Mouse (Mus musculus) ZHBTc4 (cell line): ENCODE measurements around the gene Napepld.
"Not testable (repeated sequence)": the region's sequence is repeated elsewhere in the genome, so short reads cannot be mapped to it uniquely, and the experiment has no call there.

Experiments used
- DNase-seq: peaks from one replicate; pipeline ENCODE4 v3.0.0-alpha.2; 2011; ENCODE audit warnings: low read depth, low spot score

The Napepld gene

DNA sequence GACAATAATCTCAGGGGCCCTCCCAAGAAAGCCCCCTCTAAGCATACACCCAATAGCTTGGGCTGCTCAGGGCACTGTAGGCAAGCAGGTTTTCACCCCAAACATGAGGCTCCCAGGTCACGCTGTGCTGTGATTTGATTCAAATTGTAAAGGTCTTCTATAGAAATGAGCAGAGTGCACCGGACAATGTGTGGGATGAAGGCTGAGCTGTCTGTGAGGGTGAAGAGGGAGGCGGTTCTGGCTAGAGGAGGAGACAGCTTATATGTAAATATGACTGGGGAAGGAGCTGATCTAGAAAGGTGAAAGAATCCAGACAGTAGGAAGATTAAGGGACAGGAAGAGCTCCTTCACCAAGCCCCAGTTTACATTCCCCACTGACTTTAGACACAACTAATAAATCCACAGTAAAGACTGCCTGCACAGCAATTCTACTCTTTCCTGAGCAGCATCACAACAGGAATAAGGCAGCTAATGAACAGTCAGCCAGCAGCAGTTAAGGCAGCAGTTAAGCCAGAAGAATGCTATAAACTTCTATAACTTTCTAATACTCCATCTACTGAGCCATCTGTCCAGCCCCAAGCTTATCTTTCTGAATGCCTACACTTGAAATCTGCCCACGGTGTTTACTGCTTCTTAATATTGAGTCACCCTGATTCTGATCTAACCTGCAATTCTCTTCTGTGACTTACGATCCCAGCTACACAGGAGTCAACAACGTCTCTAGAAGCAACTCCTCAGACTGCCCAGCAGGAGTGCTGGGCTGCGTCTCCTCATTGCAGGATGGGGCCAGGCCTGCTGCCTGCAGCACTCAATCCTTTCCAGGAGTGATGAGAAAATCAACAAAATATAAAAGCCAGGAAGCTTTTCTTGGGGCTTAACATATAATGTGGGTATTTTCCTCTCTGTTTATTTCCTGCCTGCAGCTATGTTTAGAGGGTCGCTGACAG, 33.7 kb downstream of the Napepld start:
- DNase-seq = peak; percentile 50

DNA sequence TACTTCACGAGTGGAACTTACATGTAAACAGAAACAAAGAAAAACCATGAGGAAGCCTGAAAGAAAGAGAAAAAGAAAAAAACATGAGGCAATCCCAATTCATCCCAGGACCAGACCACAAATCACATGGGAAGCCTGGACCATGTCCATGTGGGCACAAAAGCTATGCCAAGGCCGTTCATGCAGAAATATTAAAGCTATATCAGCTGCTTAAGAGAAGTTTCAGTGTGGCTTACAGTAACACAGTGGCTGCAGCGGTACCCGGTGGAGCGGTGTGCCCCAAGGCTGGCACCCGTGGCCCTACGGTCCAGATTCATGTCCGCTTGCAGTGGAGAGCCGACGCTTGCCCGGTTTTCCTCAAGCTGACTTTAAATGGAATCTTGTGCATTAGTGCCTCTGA, 38.1 kb downstream of the Napepld start:
- DNase-seq = no peak

DNA sequence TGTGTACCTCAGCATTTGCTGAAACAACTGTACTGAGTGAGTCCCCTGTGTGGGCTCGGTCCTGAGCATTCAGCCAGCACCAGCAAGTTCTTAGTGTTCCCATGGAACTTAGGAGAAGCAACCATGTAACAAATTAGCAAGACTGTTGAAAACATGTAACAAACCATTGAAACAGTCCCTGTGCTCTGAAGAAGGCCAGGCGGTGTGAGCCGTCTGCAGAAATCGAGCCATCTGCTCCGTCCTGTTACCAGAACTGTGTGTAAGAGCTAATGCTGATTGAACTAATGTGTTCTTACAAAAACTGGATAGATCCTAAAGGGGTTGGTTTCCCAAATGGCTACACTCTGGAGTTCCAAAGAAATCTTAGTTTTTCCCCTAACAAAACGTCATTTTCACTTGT, 40.3 kb downstream of the Napepld start:
- no peak for DNase-seq

DNA sequence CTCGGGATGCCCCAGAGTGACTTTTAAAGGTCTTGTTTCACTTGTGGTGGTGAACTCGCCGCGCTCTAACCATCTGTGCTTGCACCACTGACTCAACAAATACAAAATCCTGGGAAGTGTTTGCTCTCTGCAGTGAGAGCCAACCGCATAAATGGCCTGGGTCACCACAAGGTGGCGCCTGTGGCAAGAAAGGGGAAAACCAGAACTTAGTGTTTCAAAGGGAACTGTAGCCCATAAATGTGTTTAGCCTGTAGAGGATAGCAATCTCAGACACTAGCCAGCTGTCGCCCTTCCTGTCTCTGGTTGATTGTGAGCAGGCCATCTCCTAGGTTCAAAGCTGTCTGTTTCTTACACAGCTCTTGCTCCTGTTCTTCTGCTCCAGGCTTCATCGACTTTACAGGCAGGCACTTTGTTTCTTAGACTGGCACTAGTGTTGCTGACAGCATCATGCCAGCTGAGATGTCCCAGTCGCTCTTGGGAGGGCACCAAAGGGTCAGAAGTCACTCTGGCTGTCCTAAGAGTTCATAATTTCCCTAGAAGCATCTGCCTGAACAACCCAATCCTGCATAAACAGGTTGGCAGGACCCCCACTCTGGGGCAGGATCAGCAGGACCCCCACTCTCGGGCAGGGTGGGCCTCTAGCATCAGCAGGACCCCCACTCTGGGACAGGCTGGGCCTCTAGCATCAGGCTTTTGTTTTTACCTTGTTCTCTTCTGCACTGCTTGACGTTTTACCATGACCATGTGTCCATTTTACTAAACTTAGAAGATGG, 42.4 kb downstream of the Napepld start:
- peak; percentile 83 for DNase-seq

DNA sequence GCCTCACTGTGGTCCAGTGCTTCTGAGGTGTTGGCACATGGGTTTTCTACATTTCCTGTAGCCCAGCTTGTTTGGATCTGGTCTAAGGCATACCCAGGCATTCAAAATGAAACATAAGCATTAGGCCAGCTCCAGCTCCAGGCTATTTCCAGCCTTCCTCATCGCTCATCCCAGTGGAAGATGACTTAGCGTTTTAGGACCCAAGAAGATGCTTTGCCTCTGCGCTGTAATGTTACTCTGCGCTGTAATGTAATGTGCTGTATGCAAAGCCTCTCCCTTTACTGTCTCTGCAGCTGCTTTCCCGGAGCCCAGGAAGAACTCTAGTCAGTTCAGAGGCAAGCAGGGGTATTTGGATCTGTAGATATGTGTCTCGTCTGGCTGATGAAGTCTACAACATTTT, 43.2 kb downstream of the Napepld start:
- no peak for DNase-seq

DNA sequence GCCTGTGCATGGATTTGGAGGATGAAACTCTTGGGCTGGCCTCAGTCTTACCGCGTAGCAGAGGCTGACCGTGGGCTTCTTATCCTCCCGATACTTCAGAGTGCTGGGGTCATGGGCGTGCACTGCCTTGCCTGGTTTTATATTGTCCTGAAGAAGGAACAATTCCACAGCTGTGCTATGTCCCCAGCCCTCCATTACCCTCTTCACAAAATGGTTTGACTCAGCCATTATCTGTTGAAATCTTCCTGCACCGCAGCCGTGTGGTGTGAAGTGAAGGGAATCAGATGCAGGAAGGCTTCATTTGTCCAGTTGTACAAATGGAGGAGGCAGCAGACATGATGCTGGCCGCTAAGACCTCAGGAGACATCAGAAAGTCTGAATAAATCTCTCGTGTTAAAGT, 44.3 kb downstream of the Napepld start:
- DNase-seq = no peak

DNA sequence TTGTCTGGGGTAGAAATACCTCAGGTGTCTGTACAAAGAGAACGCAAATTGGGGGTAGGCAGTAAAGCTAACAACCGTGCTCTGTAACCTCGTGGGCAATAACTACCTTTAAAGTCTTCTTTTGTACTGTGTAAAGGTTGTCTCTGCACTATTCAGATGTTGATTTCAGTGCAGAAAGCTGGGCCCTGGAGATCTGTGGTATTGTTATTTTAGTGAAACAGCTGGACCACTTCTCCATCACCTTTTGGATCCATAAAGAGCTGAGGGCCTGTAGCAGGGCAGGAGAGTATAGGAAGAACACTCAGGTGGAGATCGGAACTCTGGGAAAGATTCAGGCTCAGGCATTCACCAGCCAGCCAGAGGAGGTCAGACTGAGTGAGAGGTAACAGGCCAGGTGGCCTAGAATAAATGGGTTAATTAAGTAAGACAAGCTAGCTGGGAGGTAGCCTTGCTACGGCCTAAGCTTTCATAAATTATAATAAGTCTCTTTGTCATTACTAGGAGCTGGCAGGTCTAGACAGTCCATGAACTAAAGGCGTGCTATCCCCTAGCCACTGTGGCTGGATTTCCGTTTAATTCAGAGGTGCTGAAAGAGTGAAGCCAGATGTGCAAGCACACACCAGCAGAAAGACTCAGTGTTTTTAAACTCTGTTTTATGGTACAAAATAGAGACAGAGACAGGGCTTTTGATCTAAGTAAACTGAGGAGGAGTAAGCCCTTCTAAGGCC, 49.1 kb downstream of the Napepld start:
- peak; percentile 61 for DNase-seq

DNA sequence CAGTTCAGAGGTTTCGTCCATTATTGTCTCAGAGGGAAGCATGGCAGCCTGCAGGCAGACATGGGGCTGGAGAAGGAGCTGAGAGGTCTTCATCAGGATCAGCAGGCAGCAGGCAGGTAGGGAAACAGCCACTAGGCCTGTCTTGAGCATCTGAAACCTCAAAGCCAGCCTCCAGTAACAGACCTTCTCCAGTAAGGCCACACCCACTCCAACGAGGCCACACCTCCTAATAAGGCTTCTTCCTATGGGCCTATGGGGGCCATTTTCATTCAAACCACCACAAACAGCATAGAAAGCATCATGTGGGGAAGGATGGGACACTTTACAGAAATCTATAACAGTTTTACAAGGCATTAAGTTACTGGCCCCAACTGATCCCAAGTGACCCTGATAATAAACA, 50.5 kb downstream of the Napepld start:
- DNase-seq = peak; percentile 64

DNA sequence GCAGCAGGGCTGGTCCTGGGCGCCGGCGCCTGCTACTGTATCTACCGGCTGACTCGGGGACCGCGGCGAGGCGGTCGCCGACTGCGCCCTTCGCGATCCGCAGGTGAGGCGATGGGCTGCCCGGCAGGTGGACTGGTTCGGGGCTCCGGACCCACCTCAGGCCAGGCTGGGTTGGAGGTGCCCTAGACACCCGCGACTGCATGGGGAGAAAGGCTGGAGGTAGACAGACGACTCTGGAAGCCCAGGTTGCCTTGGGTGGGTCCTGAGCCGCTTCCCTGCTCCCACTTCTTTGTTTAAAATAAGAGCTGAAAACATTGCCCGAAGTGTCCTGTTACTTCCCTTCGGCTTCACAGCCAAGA, 55.1 kb downstream of the Napepld start:
- DNase-seq = no peak

DNA sequence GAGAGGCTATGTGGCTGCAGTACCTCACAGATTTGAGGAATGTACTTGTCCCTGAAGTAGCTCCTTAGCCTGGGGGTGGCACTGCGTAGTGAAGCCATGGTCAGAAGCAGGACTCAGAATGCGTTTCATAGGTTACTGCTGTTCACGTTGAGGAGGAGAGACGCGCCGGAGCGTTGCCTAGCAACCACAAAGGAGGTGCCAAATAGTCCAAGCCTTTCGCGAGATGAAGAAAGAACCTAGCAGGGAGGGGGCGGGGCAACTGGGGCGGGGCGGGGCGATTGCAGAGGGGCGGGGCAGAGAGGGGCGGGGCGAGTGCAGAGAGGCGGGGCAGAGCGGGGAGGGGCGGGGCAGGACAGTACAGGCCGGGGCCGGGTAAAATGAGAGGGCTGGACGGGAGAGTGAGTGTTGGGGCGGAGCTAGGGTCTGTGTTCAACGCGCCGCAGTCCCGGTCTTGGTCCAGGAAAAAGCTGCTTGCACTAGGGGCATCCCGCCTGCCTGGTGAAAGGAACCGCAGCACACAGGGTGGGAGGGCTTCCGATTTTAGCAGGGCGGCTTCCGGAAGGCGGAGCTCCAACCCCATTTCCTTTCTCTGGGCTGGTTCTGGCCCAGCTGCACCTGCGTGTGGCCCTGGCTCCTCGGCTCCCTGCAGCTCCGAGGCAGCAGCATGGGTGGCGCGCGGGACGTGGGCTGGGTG, 55.6 kb downstream of the Napepld start, which contains the start of the genes Fbxl13 and Armc10:
Fbxl13 (minus strand) TSS at position 196 of the 694 bp plus-strand sequence.
Armc10 (plus strand) TSS at position 375 of the 694 bp plus-strand sequence.
- DNase-seq = peak; percentile 98

DNA sequence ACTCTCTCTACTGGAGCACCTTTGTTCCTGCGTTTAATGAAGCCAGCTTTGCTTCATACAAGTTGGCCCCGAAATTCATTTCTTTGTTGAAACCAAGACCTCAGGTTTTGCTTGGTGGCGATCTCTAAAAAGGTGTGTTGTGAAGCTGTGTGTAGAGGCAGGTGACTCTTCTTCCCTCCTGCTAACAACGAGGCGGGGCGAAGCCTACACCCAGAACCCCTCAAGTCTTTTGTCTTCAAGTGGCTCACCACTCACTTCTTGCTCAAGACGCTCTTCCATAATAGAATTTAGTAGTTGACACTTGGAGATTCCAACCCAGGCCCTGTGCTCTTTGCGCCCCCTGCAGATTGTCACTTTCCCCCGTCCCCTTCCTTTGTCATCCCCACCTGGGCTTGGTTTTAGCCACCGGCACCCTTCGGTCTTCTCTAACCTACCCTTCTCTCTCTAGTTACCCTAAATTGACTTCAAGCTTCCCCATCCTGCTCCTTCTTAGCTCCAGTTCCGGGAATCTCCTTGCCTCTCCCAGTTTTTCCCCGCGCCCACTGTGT, 56.2 kb downstream of the Napepld start:
- no peak for DNase-seq

DNA sequence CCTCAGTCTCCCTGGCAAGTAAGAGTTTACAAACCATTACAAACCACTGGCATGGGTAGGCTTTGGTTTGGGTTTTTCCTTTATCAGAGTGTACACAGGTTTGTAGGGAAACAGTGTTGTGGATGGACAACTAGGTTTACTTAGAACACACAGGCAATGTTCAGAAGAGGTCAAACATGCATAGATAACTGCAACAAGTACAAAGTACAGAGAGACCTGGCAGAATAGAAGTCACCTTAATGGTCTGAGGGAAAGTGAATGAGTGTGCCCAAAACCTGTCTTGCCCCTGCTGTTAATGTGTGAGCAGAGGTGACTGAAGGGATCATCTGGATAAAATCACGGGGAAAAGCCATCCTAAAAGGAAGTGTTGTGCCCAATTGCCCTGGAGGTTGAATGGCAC, 57.6 kb downstream of the Napepld start:
- no peak for DNase-seq

DNA sequence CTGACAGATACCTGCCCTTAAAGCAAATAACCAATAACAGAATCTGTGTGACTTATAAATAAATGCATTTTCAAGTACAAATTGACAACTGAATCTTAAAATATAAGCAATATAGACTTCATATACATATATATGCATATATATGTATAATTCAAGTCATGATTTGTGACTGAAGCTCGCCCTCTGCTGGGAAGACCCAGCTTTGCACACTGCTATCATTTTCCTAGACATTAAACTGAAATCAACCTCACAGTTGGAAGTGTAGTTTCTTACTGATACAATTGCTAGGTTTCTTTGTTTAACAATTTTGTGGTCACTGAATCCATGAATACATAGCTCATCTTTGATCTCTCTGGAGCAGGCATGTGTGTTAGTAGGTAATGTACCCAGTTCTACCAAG, 60.2 kb downstream of the Napepld start:
- DNase-seq = peak; percentile 22

DNA sequence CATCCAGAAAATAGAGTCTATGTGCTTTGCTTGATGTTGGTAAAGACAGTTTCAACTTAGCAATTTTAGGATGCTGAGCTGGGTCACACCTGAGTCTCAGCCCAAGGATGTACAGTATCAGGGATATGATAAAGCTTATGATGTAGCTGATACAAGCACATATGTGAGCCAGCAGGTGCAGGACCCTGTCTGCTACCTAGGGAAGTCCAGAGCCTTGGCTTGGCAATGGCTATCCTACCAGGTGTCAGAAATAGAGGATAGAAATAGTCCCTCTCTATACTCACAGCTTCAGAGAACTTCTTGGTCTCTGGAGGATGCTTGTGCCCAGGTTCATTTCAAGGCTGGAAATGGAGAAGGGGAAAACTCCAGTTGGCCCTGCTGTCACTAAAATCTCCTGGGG, 75.3 kb downstream of the Napepld start:
- DNase-seq = no peak

DNA sequence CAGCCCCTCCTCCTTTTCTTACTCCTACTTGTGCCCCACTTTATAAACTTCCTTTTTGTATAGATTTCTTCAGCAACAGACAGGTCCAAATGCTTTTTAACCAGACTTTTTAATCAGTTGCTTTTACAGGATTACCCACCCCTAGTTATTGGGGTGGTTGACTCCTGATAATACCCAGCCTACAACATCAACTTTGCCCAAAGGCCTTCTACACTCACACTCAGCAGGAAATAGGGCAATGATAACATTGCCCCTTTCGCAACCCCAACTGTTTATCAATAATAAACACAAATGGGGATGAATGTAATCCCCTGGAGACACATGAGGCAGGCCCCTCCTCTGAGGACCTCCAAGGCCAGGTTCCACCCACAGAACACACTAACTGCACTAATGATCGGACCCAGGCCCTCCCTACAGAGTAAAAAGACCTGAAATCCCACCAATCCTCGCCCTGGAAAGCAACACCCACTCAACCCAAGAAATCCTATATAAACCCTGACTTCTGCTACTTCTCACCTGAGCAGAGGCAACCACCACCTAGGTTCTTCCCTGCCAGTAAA, 84.7 kb downstream of the Napepld start:
- DNase-seq = no peak

DNA sequence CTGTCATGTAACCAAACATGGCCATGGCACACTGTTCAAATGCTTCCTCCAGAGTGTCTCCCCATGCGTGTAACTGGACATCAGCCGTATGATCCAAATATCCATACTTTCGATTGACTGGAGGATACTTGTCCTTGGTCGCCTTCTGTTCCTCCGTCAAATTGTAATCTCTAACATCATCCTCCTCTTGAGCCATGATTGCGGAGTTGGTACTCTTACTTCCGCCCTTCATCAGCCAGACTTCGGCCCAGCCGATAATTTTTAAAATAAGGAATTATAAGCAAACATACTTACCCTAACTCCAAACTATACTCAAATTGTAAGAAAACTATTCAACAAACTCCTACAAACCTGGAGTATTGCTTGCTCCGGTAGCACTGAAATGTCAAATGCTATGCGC, 86.9 kb downstream of the Napepld start:
- not testable (repeated sequence) for DNase-seq
